Mouse (Mus musculus): ENCODE measurements around the gene Rfx5.

DNA sequence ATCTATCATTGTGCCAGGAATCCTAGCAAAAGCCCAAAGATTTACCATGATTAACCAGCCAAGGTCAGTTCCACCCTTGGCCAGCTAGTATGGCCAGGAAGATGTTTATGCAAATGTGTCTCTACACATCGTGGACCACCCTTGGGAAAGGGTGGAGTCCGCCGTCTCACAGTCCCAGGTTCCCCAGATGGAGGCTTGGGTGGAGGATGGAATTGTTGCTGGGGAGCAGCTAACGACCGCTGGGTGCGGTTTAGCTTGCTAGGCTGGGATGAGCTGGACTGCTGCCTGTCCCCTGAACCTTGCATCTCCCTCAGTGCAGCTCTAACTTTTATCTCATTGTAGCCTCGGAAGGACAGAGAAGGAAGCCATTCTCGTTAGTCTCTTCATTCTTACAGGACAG, 6.0 kb downstream of the Rfx5 start:
- no peak for TF ChIP-seq GATA1 (IDR thresholded peaks at IDR 0.05; ENCODE audit: borderline replicate concordance, low read length)
- TF ChIP-seq FLI1 (IDR thresholded peaks at IDR 0.05; ENCODE audit: low read length), result no peak

Measured in megakaryocyte, embryonic 14.5 days (primary cell).